Mouse (Mus musculus) monocyte, adult 5-6 weeks (primary cell): Measurements from ENCODE around the gene Kbtbd7. TPM values are rescaled to one million over a fixed set of nuclear protein-coding genes. Genes with fewer than 3 reads are reported as not detected.

Source experiments
- ATAC-seq: fragments of 153-309, 156-312 bp; replicated peaks from 2 replicates; pipeline ENCODE4 v1.8.0; 2017; ENCODE audit warnings: mild to moderate bottlenecking; ENCODE audit not compliant: low TSS enrichment, insufficient number of reproducible peaks, severe bottlenecking, poor library complexity, low FRiP score
- total RNA-seq: library from RNA; stranded (forward); fragments of 200-1000, 200-491, 200-594 nt; gene quantifications from 3 replicates; pipeline ENCODE4 v1.2.3, GENCODE M21; 2017

Kbtbd7 gene
- total RNA-seq, 1 experiment from 2014 or later = 20.7 TPM

DNA sequence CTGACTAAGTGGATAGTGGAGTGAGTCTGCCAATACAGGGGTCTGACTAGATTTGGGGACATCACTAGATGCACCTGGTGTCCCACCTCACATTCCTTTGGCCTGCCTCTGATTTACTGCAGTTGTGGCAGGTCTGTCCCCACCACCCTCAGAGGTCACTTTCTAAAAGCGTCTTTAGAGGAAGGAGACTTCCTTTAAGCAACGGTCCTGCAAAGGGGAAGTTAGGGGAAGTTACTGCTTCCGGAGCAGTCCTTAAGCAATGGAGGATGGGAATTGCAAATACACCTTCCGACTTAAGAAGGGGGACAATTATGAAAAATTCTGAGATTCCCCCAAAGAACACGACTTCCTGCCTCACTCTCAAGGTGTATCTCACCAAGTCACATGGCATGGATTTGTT, 15.1 kb downstream of the Kbtbd7 start:
- ATAC-seq = peak; percentile 94

DNA sequence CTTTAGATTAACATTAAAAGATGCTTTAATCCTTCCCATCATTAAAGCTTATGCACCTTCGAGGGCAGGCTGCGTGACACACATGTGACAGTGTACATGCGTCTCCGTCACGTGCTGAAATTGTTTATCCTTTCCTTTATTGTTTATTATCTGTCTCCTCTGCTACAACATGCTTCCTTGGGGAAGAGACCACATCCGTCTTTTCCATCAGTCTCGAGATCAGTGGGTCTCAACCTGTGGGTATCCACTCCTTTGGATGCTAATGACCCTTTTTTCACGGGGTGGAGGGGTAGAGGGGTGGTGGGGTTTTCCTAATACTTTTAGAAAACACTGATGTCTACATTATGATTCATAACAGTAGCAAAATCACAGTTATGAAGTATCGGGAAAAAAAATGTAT, 18.3 kb downstream of the Kbtbd7 start:
- ATAC-seq = no peak

DNA sequence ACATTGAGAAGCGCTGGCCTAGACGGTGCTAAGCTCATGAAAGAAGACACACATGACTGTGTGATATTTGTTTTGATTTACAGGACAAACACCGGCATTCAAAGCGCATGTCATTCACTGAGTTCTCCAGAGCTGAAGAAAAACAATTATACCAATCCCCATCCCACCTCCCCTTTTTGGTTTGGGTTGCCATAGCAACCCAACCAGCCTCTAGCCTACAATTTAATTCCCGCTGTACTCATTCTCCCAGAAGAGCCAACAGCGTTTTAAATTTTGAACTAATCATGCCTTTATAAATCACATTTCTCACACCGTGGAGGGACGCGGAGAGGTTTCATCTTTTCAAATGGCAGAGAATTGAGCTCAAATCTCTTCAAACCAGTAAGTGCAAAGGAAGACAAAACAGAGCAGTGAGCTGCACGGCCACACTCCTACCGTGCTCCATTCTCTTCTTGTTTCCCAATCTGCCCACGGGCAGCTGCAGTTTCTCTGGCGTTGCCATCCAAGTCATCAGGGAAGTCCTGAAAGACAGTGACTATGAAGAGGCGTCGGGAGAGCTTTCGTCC, 18.8 kb downstream of the Kbtbd7 start:
- no peak for ATAC-seq

DNA sequence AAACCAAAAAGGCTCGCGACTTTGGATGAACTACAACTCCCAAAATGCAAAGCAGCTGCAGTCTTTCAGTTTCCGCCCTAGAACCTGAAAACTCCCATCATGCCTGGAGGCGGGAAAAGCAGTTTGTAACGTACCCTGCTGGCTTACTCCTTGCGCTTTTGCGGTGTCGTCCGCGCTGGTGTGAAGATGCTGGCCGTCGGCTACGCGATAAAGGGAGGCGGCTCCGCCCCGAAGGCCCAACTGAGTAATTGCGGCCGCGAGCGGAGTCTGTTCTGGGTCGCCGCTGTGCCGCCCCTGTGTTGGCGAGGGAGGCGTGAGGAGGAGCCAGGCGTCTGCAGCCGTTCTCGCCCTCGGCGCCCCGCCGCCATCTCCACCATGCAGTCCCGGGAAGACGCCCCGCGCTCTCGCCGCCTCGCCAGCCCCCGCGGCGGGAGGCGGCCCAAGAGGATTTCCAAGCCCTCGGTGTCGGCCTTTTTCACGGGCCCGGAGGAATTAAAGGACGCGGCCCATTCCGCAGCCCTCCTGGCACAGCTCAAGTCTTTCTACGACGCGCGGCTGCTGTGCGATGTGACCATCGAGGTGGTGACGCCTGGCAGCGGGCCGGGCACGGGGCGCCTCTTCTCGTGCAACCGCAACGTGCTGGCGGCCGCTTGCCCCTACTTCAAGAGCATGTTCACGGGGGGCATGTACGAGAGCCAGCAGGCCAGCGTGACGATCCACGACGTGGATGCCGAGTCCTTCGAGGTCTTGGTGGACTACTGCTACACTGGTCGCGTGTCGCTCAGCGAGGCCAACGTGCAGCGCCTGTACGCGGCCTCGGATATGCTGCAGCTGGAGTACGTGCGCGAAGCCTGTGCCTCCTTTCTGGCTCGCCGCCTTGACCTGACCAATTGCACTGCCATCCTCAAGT, 25.6 kb downstream of the Kbtbd7 start, which contains the start of gene Kbtbd6:
Gene Kbtbd6, plus strand, starts transcription at position 155 of the 910 bp plus-strand sequence.
- peak; percentile 94 for ATAC-seq

DNA sequence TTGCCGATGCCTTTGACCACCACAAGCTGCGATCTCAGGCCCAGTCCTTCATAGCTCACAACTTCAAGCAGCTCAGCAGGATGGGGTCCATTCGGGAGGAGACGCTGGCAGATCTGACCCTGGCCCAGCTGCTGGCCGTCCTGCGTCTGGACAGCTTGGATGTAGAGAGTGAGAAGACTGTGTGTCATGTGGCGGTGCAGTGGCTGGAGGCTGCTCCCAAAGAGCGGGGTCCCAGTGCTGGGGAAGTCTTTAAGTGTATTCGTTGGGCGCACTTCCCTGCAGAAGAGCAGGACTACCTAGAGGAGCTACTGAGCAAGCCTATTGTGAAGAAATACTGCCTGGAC, 26.3 kb downstream of the Kbtbd7 start:
- ATAC-seq = 0 out of 2 replicates have a peak, but pooled peaks have one; percentile 19

DNA sequence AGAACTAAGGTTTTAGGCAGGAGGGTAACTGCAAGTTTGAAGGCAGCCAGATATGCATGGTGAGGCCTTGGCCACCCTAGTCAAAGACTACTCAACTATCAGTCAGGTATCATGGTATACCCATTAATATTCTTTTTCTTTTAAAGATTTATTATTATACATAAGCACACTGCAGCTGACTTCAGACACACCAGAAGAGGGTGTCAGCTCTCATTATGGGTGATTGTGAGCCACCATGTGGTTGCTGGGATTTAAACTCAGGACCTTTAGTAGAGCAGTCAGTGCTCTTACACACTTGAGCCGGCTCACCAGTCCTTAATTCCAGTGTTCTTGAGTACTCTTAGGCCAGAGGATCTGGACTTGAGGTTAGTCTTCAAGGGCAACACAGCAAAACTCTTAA, 34.1 kb downstream of the Kbtbd7 start:
- ATAC-seq = no peak

DNA sequence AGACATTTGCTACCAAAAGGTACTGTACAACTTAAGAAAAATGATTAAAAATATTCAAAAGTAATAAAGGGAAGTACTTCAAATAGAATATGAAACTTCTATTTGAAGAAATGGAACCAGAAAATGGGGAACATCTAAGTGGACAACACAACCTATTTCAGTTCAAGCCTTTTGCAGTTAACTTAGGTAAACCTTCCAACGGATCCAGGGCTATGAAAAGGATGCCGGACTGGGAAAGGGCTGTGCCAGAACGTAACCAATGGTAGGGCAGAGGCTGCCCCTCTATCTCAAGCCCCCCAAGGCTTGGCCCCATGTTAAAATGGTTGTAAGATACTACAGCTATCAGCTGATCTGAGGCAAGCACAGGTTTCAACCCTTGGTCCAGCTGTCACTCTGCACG, 34.7 kb downstream of the Kbtbd7 start:
- 0 out of 2 replicates have a peak, but pooled peaks have one; percentile 47 for ATAC-seq

DNA sequence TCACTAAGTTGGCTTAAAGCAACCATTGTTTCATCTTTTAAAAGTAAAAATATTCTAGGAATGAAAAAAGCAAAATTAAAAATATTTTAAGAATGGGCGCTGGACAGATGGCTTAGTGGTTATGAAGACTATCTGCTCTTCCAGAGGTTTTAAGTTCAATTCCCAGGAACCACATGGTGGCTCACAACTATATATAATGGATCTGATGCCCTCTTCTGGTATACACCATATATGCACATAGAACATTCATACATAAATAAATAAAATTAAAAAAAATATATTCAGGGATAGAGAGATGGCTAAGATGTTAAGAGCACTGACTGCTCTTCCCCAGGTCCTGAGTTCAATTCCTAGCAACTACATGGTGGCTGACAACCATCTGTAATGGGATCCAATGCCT, 39.3 kb downstream of the Kbtbd7 start:
- no peak for ATAC-seq

DNA sequence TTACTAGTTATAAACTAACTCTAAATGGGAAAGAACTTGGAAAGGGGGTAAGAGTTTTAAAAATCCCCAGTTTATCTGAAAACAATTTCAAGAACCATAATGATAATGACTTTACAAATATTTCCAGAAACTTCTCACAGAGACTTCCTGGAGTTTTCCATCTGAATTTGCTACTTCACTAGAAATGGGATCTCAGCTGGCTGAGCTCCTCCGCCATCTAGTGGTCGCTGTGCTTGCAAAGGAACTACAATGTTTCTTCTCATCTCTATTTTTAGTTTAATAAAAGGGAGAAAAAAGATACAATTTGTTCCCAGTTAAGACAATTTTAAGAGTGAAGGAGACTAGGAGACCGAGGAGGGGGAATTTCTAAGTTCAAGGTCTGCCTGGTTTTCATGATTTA, 41.3 kb downstream of the Kbtbd7 start:
- ATAC-seq = no peak

DNA sequence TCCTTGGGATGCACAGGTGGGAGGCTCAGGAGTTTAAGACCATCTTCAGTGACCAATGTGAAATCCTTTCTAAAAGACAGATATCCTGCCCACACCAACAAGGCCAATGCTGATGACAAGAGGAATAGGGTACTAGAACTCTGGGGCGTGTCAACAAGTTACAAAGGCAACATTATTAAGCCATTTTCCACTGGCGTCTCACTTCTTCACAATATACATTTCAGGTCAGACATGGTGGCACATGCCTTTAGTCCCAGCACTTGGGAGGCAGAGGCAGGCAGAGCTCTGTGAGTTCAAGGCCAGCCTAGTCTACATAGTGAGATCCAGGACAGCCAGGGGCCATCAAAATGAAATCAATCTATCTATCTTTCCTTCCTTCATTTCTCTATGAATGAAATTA, 47.1 kb downstream of the Kbtbd7 start:
- no peak for ATAC-seq

Other genes with a start within 250 kb of the Kbtbd7 start
- not detected in 3 replicates for gene Zfp957, start 179.1 kb upstream of the Kbtbd7 start, total RNA-seq
- 7.0 to 54.6 TPM (median 29.0 TPM) in 3 replicates for gene Rgcc, start 124.9 kb upstream of the Kbtbd7 start, total RNA-seq
- 24.0 to 47.2 TPM (median 30.6 TPM) in 3 replicates for gene Naa16, start 35.7 kb upstream of the Kbtbd7 start, total RNA-seq
- gene Mtrf1, start 28.7 kb upstream of the Kbtbd7 start, total RNA-seq = 5.8 to 7.4 TPM (median 7.1 TPM) in 3 replicates
- gene Kbtbd6, start 25.3 kb downstream of the Kbtbd7 start, total RNA-seq = 1.6 TPM in 1 of 3 replicates, not detected in the others
- 153 to 230 TPM (median 169 TPM) in 3 replicates for gene Elf1, start 54.7 kb downstream of the Kbtbd7 start, total RNA-seq
- 59.1 to 69.4 TPM (median 63.9 TPM) in 3 replicates for gene Wbp4, start 55.0 kb downstream of the Kbtbd7 start, total RNA-seq
- gene Sugt1, start 161.2 kb downstream of the Kbtbd7 start, total RNA-seq = 144 to 198 TPM (median 182 TPM) in 3 replicates
- not detected in 3 replicates for gene Cnmd, start 235.7 kb downstream of the Kbtbd7 start, total RNA-seq